Mouse (Mus musculus): ENCODE measurements around the gene Smim24.

Smim24 gene

DNA sequence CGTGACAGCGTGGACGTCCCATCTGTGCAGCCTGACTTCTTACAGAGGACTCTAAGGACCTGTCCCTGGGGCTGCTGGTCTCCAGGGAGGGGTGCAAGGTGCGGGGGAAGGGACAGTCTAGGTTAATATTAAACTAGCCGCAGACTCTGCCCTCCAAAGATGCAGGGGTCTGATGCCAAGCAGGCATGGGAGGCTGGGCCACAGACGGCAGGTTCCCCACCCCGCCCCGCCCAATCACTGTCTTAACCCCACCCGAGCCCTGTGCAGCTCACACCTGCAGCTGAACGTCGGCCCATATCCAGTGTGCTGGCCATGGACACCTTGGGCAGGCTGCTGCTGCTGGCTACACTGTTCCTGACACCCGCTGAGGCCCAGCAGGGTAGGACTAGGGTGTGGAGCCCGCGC is at the start of gene Smim24:
TSS of gene Smim24 (plus strand) at position 271 of the 405 bp plus-strand sequence.
- no peak for DNase-seq (ENCODE audit: low spot score)

DNA sequence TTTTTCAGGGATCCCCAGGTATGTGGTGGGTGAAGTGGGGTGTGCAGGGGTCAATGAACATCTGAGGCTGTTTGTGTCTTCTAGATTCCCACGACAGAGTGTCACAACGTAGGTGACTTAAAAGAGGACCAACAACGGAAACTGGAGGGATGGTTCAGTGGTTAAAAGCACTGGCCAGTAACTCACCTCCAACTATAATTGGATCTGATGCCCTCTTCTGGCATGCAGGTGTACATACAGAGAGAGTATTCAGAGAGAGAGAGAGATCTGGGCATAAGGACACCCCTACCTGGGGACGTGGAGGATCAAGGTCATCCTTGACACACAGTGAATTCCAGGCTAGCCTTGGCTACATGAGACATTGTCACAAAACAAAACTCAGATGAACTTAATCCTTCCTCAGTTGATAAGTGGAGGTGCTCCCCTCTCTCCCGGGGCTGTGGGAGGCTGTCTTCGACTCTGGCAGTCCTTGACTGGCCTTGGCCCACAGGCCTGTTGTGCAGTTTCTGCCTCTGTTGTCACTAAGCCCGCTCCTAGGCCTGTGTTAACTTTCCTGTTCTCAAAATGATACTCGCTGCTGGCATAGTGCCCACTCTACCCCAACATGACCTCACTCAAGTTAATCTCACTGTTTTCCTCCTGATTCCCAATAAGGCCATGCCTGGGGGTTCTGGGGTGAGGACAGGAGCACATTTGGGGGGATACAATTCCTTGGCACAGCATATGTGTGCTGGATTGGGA is 48.3 kb upstream of the Smim24 start:
- DNase-seq (ENCODE audit: low spot score), result no peak

DNA sequence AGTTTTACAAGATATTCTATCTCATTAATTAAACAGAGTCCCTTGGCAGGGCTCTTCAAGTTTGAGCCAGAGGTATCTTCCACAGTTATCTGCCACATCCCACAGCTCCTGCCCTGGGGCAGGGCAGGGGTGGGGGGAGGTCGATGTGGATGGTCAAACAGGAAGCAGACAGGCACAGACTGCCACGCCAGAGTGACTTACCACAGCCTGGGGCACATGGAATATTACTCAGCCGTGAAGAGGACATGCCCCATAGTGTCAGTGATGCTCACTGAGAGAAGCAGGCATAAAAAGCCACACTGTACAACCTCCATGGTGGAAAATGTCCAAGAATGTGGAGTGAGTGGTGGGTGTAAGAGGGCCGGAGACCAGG is 47.7 kb upstream of the Smim24 start:
- DNase-seq (ENCODE audit: low spot score), result no peak

DNA sequence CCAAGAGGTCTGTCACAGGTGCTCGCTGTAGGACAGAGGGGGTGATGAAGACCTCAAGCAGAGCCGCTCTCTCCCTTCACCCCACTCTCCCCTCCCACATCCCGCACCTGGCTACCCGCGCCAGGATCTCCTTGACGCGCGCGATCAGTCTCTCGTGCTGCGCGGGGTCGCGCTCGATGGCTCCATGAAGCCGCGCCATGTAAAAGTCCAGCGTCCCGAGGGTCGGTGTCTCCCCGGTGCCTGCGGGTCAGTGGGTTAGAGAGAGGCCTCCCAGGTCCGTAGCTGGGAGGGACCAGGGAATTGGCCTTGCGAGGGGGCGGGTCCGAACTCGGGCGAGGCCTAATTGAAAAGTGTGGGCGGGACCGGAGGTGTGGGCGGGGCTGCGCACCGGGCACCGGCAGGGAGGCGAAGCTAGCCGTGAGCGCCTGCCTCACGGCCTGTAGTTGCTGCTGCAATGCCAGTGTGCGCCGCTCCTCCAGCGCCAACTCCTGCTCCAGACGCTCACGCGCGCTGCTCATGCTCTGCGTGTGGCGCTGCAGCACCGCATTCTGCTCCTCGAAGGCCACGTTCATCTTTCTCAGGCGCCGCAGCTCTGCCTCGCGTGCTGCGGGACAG is 46.3 kb upstream of the Smim24 start:
- no peak for DNase-seq (ENCODE audit: low spot score)

DNA sequence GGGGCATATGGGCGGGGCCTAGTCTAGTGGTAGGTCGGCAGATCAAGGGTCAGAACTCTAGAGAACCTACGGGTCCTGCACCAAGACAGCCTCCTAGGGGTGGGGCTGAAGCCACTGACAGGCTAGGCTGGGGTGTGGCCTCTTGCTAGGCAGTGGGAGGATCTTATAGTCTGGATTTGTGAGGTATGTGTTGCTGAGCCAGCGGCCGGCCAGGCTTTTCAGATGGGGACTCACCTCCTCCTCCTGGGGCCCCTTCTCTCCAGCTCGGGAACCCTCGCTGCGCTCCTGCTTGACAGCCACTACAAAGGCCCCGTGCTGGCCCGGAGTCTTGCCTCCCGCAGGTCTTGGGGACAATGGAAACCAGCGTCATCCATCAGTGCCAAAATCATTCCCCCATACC is 43.7 kb upstream of the Smim24 start:
- DNase-seq (ENCODE audit: low spot score), result peak; percentile 73

DNA sequence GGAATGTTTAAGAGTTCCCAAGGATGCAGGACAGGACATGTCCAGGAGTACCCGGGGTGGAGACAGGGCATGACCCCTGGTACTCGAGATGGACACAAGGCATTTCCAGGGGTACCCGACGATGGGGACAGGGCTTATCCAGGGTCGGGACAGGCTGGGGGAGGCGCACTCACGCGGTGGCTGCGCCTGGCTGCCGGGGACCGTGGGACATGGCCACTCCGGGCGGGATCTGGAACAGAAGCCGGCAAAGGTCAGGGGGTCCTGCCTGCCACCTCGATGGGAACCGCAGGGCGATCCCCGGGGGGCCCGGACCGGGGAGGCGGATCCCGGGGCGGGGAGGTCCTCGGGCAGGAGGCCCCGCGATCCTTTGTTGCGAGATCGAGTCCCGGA is 42.9 kb upstream of the Smim24 start:
- DNase-seq (ENCODE audit: low spot score), result no peak

DNA sequence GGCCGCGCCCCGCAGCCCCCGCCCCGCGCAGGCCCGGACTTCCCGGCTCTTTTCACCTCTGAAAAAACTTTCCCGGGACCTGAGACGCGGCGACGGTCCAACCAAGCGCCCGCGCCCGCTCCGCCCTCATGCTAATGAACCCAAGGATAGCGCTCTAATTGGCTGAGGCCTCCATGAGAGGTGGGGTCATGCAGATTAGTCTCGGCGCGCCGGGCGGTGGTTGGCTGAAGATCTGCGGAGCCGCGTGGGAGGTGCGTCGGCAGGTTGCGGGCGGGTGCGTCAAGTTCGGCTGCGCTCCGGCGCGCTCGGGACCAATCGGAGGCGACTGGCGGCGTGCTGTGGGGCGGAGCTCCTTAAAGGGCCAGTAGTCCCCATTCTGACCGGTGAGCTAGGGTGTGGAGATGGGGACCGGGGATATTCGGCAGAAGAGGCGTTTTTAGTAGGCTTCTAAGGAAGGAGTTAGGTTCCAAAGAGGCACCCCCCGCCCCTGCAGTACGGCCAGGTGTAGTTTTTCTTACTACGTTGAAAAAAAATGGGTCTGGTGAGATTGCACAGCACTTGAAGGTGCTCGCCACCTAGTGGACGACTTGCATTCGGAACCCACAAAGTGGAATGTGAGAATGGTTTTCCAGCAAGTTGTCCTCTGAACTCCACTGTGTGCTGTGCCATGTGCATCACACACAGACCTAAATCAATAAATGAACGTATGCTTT is 42.3 kb upstream of the Smim24 start, which contains the start of gene Hmg20b:
TSS of gene Hmg20b (minus strand) at position 130 of the 713 bp plus-strand sequence.
- DNase-seq (ENCODE audit: low spot score), result peak; percentile 99

DNA sequence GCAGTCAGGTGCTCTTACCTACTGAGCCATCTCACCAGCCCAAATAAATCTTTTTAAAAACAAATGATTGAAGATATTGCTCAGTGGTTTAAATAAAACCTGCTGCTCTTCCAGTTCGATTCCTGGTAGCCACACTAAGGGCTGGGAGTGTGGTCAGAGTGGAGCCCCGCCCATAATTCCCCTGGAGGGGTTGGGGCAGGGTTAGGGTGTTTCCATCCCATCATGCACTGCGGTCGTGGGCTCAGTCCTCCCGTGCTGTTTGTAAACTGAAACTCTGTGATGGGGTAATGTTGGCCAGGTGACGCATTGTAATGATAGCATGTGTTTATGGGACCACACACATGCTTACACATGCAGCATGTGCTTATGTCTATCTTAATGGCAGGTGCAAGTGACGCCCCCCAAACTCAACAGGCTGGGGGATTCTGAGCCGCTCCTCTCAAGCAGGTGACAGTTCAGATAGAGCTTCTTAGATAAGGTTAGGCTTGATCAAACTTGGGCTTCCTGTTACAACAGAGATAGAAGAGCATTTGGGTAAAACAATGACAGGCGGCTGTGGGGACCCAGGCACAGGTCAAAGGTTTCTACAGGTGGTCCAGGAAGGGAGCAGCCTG is 41.1 kb upstream of the Smim24 start:
- no peak for DNase-seq (ENCODE audit: low spot score)

DNA sequence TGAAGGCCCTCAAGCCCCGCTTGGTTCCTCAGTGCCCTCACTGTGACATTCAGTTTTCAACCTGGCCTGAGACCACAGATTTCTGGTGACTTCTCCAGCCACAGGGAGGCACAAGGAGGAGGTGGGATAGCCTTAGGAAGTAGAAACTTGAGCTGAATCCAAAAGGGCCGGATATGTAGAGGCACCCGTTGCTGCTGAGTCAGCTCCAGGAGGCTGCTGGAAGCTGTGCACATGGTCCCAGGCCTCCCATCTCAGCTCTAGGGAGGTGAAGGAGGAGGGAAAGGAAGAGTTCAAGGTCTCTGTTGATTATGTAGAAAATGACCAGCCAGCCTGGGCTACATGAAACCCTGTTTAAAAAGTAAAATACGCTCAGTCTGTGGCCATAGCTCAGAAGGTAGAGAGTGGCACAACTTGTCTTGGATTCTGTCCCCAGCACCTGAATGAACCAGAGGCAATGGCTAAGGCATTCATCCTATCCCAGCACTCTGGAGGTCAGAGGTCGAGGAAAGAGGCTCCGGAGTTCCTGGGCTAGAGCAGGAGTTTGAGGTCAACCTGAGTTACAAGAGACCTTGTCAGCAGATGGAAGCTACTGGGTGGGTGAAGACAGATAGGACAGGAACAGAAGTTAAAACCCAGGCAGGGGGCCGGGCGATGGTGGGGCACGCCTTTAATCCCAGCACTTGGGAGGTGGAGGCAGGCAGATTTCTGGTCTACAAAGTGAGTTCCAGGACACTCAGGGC is 37.9 kb upstream of the Smim24 start:
- no peak for DNase-seq (ENCODE audit: low spot score)

DNA sequence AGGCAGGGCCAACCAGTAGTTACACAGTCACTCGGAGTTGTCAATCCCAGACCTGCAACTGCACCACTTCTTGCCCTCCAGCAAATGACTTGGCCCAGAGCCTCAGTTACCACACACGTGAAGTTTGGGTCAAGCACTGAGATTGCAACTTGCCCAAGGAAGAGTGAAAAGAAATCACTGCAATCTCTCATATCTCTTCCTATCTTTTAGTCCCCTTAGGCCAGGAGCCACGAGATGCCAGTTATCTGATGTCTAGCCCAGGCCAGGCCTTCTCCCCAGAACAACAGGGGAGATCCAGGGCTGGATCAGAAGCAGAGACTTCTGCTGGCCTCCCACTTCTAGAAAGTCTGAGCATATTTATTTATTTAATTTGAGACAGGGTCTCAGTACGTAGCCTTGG is 37.3 kb upstream of the Smim24 start:
- no peak for DNase-seq (ENCODE audit: low spot score)

DNA sequence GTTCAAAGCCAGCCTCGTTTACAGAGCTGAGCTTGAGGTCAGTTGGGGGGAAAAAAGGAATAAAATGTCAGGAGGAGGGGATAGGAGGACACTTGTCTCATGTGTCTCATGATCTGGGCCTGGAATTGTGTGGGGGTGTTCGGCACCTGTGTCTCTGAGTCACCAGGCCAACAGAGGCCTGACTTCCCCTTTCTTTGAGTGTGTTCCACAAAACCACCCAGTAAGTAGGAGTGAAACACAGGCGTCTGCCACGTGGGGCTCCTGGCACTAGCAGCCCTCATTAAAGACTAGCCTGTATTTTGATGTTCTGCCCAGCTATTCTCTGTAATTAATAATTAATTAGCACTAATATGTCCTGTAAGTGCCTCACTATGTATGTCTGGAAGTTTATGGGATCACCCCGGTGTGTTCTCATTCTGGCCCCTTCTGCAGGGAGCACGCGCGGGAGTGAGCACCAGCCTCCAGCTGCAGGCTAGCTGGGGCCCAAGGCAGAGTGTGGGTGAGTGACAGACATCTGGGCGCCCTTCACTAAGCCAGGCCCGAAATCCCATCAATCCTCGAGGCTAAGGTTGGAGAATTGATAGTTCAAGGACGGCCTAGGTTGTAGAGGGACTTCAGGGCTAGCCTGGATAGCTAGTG is 36.4 kb upstream of the Smim24 start:
- peak; percentile 53 for DNase-seq (ENCODE audit: low spot score)

DNA sequence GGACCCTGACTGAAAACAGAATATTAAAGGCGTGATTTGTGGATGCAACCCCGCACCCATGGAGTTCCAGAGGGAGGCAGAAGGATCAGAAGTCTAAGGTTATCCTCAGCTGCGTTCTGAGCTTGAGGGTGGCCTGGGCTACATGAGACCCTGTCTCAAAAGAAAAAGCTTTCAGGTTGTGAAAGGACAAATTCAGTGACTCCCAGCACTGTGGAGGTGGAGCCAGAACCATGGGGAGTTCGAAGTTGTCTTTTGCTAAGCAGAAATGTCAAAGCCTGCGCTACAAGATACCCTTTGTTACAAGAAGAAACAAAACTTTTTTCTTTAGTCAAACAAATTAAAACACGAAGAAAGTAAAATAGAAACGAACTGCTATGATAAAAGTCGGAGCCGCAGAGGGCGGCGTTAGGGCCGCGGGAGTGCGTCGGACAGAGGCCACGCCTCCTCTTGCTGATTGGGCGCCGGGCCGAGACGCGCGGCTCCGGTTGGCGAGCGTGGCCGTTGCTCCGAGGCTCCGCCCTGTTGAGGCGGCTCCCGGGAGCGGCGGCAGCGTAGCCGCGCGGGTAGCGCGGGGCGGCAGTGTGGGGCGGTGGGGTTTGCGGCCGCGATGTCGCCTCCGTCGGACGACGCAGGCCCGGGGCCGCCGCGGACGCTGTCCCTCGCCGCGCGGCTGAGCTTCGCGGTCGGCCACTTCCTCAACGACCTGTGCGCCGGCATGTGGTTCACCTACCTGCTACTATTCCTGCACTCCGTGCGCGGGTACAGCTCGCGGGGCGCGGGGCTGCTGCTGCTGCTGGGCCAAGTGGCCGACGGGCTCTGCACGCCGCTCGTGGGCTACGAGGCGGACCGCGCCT is 35.6 kb upstream of the Smim24 start, which contains the start of gene Mfsd12:
TSS of gene Mfsd12 (plus strand) at position 501 of the 854 bp plus-strand sequence.
- DNase-seq (ENCODE audit: low spot score), result peak; percentile 93

DNA sequence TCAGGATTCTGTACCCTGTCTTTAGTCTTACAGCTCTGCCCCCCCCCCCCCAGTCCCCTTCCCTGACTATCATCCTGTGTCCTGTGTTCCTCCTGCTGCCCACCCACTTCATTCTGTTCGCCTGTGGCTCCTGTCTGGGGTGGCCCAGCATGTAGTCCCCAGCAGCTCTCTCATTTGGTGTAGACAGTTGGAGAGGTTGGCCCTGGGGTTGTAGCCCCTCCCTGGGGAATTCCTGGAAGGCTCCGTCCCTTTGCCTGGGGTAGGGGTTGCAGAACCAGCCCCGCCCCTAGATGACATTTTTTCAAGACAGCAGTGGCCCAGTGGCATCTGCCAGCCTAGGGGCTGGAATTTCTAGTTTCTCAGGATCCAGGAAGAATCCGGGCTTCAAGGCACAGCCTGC is 34.6 kb upstream of the Smim24 start:
- DNase-seq (ENCODE audit: low spot score), result no peak

DNA sequence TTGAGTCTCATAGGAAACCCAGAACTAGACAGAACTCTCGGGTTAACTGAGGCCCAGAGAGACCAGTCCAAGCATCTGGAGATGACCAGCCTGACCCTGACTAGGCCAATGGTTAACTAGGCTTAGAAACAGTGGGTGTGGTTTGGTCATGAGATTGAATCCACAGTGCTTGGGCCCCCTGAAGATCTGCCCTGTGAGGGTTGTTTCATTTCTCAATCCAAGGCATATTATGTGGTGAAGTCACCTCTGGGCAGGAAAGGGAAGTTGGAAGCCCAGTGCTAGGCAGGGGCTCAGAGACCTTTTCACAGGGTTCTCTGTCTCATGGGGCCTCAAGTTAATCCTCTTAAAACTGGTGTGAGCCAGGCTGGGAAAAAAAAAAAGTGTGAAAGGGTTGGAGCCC is 34.0 kb upstream of the Smim24 start:
- DNase-seq (ENCODE audit: low spot score), result no peak

DNA sequence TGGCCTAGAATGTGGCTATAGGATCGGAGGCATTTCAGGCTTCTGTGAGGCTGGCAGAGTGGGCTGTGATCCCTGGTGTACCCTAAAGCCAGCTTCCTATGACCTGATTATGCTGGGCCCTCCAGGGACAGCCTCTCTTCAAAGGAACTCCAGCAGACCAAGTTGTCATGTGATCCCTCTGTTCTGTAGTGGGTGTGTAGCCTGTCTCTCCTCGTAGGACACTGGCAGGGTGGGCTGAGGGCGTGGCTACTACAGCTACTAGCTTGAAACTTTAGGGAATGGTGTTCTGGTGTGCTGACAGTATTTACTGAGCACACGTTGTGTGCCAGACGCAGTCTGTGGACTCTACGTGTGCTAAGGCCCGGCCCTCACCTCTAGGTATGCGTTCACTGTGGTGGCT is 32.1 kb upstream of the Smim24 start:
- DNase-seq (ENCODE audit: low spot score), result peak; percentile 59

DNA sequence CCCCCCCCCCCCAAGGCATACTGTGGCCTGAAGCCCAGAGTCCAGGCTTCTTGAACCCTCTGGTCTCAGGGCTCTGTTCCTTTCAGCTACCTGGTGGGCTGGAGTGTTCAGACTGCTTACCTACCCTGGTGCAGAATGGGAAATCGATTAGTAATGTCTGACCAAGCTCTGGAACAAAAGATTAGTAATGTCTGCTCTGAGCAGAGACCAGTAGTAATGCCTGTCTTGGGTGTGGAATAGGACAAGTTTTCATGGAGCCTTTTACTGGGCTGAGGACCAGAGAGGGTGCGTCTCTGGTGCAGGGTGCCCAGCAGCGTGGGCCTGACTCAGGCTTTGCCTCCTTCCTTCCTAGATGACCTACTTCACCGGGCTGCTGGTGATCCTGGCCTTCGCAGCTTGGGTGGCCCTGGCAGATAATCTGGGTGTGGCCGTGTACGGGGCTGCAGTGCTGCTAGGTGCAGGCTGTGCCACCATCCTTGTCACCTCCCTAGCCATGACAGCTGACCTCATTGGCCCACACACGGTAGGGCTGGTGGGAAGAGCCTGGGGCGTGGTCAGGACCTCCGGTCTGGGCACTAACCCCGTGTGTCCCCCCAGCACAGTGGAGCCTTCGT is 30.4 kb upstream of the Smim24 start:
- no peak for DNase-seq (ENCODE audit: low spot score)

DNA sequence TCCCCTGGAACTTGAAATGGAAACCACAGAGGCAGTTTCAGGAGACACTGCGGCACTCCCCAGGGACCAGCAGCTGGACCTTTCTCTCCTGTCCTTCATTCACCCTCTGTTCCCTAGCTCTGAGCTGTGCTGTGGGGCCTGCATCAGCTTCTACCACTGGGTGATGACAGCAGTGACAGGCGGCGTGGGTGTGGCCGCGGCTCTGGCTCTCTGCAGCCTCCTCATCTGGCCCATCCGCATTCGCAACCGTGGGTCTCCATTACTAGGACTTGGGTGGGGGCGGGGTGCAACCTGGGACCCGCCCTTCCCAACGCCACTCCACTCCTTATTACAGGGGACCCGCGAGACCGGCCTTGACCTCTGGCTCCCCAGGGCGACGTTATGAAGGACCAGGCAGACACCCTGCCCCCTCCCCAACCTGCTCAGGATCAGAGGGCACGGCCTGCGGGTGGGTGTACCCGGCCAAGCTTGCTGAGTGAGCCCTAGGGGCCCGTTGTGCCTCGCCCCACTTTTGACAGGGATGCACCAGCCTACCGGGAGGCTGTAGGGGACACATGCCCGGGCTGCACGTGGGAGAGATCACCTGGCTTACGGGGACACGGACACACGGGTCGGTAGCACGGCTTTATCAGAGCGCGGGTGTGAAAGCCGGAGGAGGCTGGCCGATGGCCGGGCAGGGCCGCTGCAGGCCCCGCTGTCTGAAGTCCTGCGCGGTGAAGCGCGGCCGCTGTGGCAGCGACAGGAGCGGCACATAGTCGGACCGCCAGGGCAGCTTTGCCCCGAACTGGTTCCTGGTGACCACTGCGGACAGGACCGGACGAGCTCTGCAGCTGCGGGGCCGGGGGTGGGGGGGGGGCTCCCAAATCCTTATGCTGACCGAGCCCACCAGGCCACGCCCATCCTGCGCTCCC is 29.2 kb upstream of the Smim24 start:
- no peak for DNase-seq (ENCODE audit: low spot score)

DNA sequence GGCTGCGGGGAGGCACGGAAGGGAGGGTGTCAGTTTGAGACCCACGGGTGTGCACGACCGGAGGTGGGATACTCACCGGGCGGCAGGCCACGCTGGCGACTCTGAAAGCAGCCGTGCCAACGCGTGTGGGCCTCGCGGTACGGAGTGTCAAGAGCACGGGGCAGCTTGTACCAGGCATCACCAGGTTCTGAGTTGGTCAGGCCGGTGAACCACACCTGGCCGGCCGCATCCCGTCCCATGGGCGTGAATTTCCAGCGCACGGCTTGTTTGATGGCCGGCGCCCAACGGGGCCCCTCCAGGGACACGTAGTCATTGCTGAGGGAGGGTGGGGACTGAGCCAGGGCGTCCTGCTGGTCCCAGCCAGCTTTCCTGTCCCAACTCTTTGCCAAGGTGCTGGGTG is 28.2 kb upstream of the Smim24 start:
- DNase-seq (ENCODE audit: low spot score), result no peak

DNA sequence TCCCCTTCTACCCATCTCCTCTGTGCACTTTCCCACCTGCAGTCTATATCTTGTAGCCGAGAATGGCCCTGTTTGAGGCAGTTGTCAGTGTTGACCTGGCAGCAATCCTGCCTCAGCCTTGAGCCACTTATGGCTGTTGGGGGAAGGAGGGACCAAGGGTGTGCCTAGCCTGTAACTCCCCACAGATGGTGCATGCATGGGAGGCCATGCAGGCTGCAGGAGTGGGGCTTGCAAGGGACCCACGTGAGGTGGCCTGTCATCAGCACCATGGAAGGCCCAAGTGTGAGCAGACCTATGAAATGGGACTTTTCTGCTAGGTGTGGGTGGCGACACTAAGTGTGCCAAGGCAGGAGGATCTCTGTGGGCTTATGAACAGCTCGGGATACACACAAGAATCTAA is 27.8 kb upstream of the Smim24 start:
- DNase-seq (ENCODE audit: low spot score), result no peak
